ENCODE assay signal across 22 mouse cellular contexts in the genomic region with DNA sequence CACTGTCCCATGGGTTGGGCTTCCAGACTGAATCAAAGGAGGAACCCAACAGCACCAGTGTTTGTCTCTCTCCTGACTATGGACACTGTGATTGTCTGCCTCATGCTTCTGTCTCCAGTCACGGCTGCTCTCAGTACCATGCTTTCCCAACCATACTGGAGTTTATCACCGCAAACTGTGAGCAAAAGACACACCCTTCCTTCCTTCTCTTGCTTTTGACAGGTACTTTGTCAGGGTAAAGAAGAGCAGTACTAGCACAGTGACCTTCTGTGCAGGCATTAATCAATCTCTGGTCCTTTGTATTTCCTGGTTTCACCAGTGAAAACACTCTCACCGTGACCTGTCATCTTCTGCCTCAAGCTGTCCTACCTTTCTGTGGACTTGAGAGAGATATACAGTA. TPM values are rescaled to one million over a fixed set of nuclear protein-coding genes. Genes with fewer than 3 reads are reported as not detected.
DNase-seq lines count a peak whose midpoint lies in the region; ATAC-seq and TF ChIP-seq lines count a peak whose summit lies in the region.
"Had no signal": no experiment of that assay in that cellular context is flagged by ENCODE, and none has a peak within 500 bp of the region (broad histone marks: within the 10 kb centered on the region; RNA-seq: fewer than 3 reads in every experiment).

No protein-coding gene starts in this region.

- no peak overlapping the region for H3K9ac ChIP-seq in kidney, embryonic 15.5 days
- H3K9ac ChIP-seq in liver, embryonic 14.5 days (replicated peaks): peak overlapping the region; percentile 79
- H3K9ac ChIP-seq: embryonic facial prominence, embryonic 12.5 days; forebrain, embryonic 13.5 days; heart, embryonic 12.5 days; hindbrain, embryonic 12.5 days; limb, embryonic 13.5 days; lung, embryonic 14.5 days; neural tube, embryonic 15.5 days; stomach, embryonic 15.5 days had no signal

- no peak overlapping the region for H3K4me3 ChIP-seq in kidney, adult 2 months (ENCODE audit: insufficient read depth, low read depth, low read length)
- no peak overlapping the region for H3K4me3 ChIP-seq in kidney, embryonic 15.5 days (replicated peaks)
- H3K4me3 ChIP-seq in liver, embryonic 14.5 days (ENCODE audit: insufficient read depth in 1 of 2, low read depth in 2 of 2, low read length in 2 of 2): no peak overlapping the region
- peak overlapping the region; percentile 34 for H3K4me3 ChIP-seq in megakaryocyte, embryonic 14.5 days (replicated peaks)
- H3K4me3 ChIP-seq: embryonic facial prominence, embryonic 12.5 days; forebrain, embryonic 13.5 days; gastrocnemius, adult 2 months; heart, embryonic 12.5 days; hindbrain, embryonic 12.5 days; limb, embryonic 13.5 days; midbrain, embryonic 10.5 days; neural tube, embryonic 15.5 days; stomach, embryonic 15.5 days had no signal

- no peak for TF ChIP-seq POLR2A in kidney, adult 2 months (IDR thresholded peaks at IDR 0.05; ENCODE audit: low read depth, low read length)

- no peak overlapping the region for H3K4me2 ChIP-seq in kidney, embryonic 15.5 days
- peak overlapping the region; percentile 92 for H3K4me2 ChIP-seq in liver, embryonic 14.5 days (ENCODE audit: low read depth)
- H3K4me2 ChIP-seq: embryonic facial prominence, embryonic 12.5 days; forebrain, embryonic 13.5 days; heart, embryonic 12.5 days; hindbrain, embryonic 12.5 days; limb, embryonic 13.5 days; lung, embryonic 14.5 days; neural tube, embryonic 15.5 days; stomach, embryonic 15.5 days had no signal

- TF ChIP-seq EP300 in liver, embryonic 14.5 days (IDR thresholded peaks at IDR 0.05; ENCODE audit: low read depth): peak; percentile 28; the same call in 1 of the 2 replicates

- TF ChIP-seq CTCF in kidney, adult 2 months (conservative IDR thresholded peaks at IDR 0.05; ENCODE audit: insufficient read depth, insufficient read length, low read depth, low read length): no peak
- no peak for TF ChIP-seq CTCF in liver, embryonic 14.5 days (IDR thresholded peaks at IDR 0.05; ENCODE audit: low read depth)

- WGBS in kidney, adult 2 months: 73% methylated on average over 3 of the region's 3 CpGs
- WGBS in kidney, embryonic 15.5 days: 58% methylated on average over 3 of the region's 3 CpGs
- WGBS in liver, embryonic 14.5 days (ENCODE audit: insufficient replicate concordance): 13% methylated on average over 3 of the region's 3 CpGs

- peak; percentile 54 for DNase-seq in kidney, adult 2 months
- DNase-seq in liver, embryonic 14.5 days (ENCODE audit: low read depth in 3 of 3, low spot score in 3 of 3): no peak
- no peak for DNase-seq in frontal cortex, adult 2 months (ENCODE audit: extremely low spot score in 1 of 2, low spot score in 1 of 2)
- no peak for DNase-seq in left cerebral cortex, postnatal 25 days (ENCODE audit: low spot score in 2 of 2)
- DNase-seq: adrenal gland, adult 8-10 months; cerebellum, adult 8-10 months; gastrocnemius, adult 2 months; heart, postnatal 10 days; lung, embryonic 14.5 days; right cerebral cortex, adult 18-20 months; right cerebral cortex, postnatal 4 days had no signal

- intact Hi-C loops in left cerebral cortex, postnatal 25 days (cut with DNase I): no loop called here

- no peaks in the 10 kb centered on the region for H3K36me3 ChIP-seq in kidney, adult 2 months (ENCODE audit: control insufficient read depth, insufficient read depth, low read length)
- no peaks in the 10 kb centered on the region for H3K36me3 ChIP-seq in kidney, embryonic 15.5 days
- H3K36me3 ChIP-seq in liver, embryonic 14.5 days (replicated peaks; ENCODE audit: control insufficient read depth, insufficient read depth, low read depth): no peaks in the 10 kb centered on the region
- H3K36me3 ChIP-seq in megakaryocyte, embryonic 14.5 days (replicated peaks; ENCODE audit: low read length): no peaks in the 10 kb centered on the region
- H3K36me3 ChIP-seq: embryonic facial prominence, embryonic 12.5 days; heart, embryonic 12.5 days; hindbrain, embryonic 12.5 days; limb, embryonic 13.5 days; midbrain, embryonic 10.5 days; neural tube, embryonic 15.5 days; stomach, embryonic 15.5 days had no signal

- peaks cover 2% of the 10 kb centered on the region; the same call in 1 of the 2 replicates for H3K4me1 ChIP-seq in kidney, adult 2 months (ENCODE audit: control insufficient read depth, insufficient read depth, low read length)
- H3K4me1 ChIP-seq in kidney, embryonic 15.5 days: 0 out of 2 replicates have a peak, but pooled peaks cover 15% of the 10 kb centered on the region
- H3K4me1 ChIP-seq in liver, embryonic 14.5 days (replicated peaks; ENCODE audit: control insufficient read depth in 2 of 2, insufficient read depth in 2 of 2, low read length in 1 of 2): peaks cover 59 to 65% of the 10 kb centered on the region in 2 experiments
- H3K4me1 ChIP-seq in megakaryocyte, embryonic 14.5 days: peaks cover 72% of the 10 kb centered on the region
- H3K4me1 ChIP-seq: stomach, embryonic 15.5 days had no signal

- no peaks in the 10 kb centered on the region for H3K27me3 ChIP-seq in kidney, adult 2 months (replicated peaks; ENCODE audit: control insufficient read depth, insufficient read depth, low read length)
- no peaks in the 10 kb centered on the region for H3K27me3 ChIP-seq in kidney, embryonic 15.5 days
- no peaks in the 10 kb centered on the region for H3K27me3 ChIP-seq in liver, embryonic 14.5 days (ENCODE audit: control insufficient read depth, insufficient read depth, low read length)
- H3K27me3 ChIP-seq in megakaryocyte, embryonic 14.5 days (replicated peaks): no peaks in the 10 kb centered on the region
- H3K27me3 ChIP-seq: embryonic facial prominence, embryonic 12.5 days; forebrain, embryonic 13.5 days; heart, embryonic 12.5 days; hindbrain, embryonic 12.5 days; limb, embryonic 13.5 days; neural tube, embryonic 15.5 days; stomach, embryonic 15.5 days had no signal

- 0 out of 2 replicates have a peak overlapping the region, but pooled peaks have one; percentile 48 for H3K27ac ChIP-seq in kidney, adult 2 months (ENCODE audit: insufficient read depth, low read depth, low read length)
- no peak overlapping the region for H3K27ac ChIP-seq in kidney, embryonic 15.5 days
- H3K27ac ChIP-seq in liver, embryonic 14.5 days: peak overlapping the region; percentile 97
- H3K27ac ChIP-seq: embryonic facial prominence, embryonic 12.5 days; forebrain, embryonic 13.5 days; gastrocnemius, adult 2 months; hindbrain, embryonic 12.5 days; limb, embryonic 13.5 days; midbrain, embryonic 10.5 days; neural tube, embryonic 15.5 days; stomach, embryonic 15.5 days had no signal

- no peaks in the 10 kb centered on the region for H3K9me3 ChIP-seq in kidney, embryonic 15.5 days (replicated peaks)
- H3K9me3 ChIP-seq in liver, embryonic 14.5 days (ENCODE audit: control insufficient read depth, low read length): no peaks in the 10 kb centered on the region
- H3K9me3 ChIP-seq in megakaryocyte, embryonic 14.5 days: no peaks in the 10 kb centered on the region
- H3K9me3 ChIP-seq: embryonic facial prominence, embryonic 12.5 days; forebrain, embryonic 13.5 days; heart, embryonic 12.5 days; hindbrain, embryonic 12.5 days; limb, embryonic 13.5 days; midbrain, embryonic 10.5 days; neural tube, embryonic 15.5 days; stomach, embryonic 15.5 days had no signal

- ATAC-seq in kidney, embryonic 15.5 days (replicated peaks; ENCODE audit: low FRiP score): no peak
- peak; percentile 31; the same call in 1 of the 2 replicates for ATAC-seq in common myeloid progenitor, adult 5-6 weeks (replicated peaks; ENCODE audit: low read depth, poor library complexity, severe bottlenecking)
- no peak for ATAC-seq in liver, embryonic 14.5 days (ENCODE audit: insufficient read depth)
- ATAC-seq: forebrain, embryonic 13.5 days had no signal

RNA-seq across cellular contexts. Expression of a gene that starts 25.7 kb away (rescaled TPM):
- polyA plus RNA-seq in kidney, adult 2 months (2012; rRNA removed): 46.4 and 50.8 TPM in 2 replicates
- 28.6 and 30.8 TPM in 2 replicates for polyA plus RNA-seq in kidney, embryonic 15.5 days (2015; fragmentation: Nextera tagmentation; extraction: Ambion mirVana)
- 10.3 and 16.4 TPM in 2 replicates for total RNA-seq in common myeloid progenitor, adult 5-6 weeks (2017)
- 10.7 and 12.3 TPM in 2 replicates for polyA plus RNA-seq in liver, embryonic 14.5 days (2012; rRNA removed)
- polyA plus RNA-seq in liver, embryonic 14.5 days (2014; fragmentation: Nextera tagmentation; extraction: Ambion mirVana): 13.0 and 15.5 TPM in 2 replicates
- polyA plus RNA-seq in megakaryocyte, embryonic 14.5 days (2012; ENCODE audit: insufficient read depth, low replicate concordance): 102 and 296 TPM in 2 replicates
- polyA plus RNA-seq in frontal cortex, adult 2 months (2012; rRNA removed): 22.6 and 23.8 TPM in 2 replicates
- total RNA-seq in left cerebral cortex, postnatal 25 days (2021): 10 to 100 TPM; 48.8 to 59.7 TPM

RNA-seq across cellular contexts. Expression of a gene that starts 26.4 kb away (rescaled TPM):
- 19.5 and 21.5 TPM in 2 replicates for polyA plus RNA-seq in kidney, adult 2 months (2012; rRNA removed)
- 5.3 and 6.4 TPM in 2 replicates for polyA plus RNA-seq in kidney, embryonic 15.5 days (2015; fragmentation: Nextera tagmentation; extraction: Ambion mirVana)
- total RNA-seq in common myeloid progenitor, adult 5-6 weeks (2017): 23.1 and 33.0 TPM in 2 replicates
- polyA plus RNA-seq in liver, embryonic 14.5 days (2012; rRNA removed): 4.5 and 5.1 TPM in 2 replicates
- polyA plus RNA-seq in liver, embryonic 14.5 days (2014; fragmentation: Nextera tagmentation; extraction: Ambion mirVana): 6.3 and 8.4 TPM in 2 replicates
- 165 and 265 TPM in 2 replicates for polyA plus RNA-seq in megakaryocyte, embryonic 14.5 days (2012; ENCODE audit: insufficient read depth, low replicate concordance)
- 1.6 and 2.4 TPM in 2 replicates for polyA plus RNA-seq in frontal cortex, adult 2 months (2012; rRNA removed)
- total RNA-seq in left cerebral cortex, postnatal 25 days (2021): 1 to 10 TPM; 3.0 to 3.3 TPM
